In the genomic region with DNA sequence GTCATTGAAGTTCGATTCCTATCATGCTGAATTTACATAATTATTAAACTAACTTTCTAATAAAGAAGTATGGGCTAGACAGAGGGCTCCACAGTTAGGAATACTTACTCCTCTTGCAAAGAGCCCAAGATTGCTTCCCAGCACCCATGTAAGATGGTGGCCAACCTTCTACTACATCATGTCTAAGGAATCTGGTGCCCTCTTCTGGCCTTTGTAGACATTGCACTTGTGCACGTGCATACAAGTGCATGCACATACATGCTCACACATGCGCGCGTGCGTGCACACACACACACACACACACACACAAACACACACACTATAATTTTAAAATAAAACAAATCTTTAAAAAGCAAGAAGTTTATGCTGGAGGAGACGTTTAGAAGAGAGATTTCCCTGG, we compare ENCODE assay signal across 17 mouse cellular contexts.
DNase-seq lines count a peak whose midpoint lies in the region; ATAC-seq and TF ChIP-seq lines count a peak whose summit lies in the region.
"Had no signal": no experiment of that assay in that cellular context is flagged by ENCODE, and none has a peak within 500 bp of the region (broad histone marks: within the 10 kb centered on the region; RNA-seq: fewer than 3 reads in every experiment).

No protein-coding gene starts in this region.

- H3K27me3 ChIP-seq in kidney, adult 2 months (replicated peaks; ENCODE audit: control insufficient read depth, insufficient read depth, low read length), result no peaks in the 10 kb centered on the region
- H3K27me3 ChIP-seq in midbrain, postnatal 0 days (ENCODE audit: insufficient read depth, low read length), result no peaks in the 10 kb centered on the region
- H3K27me3 ChIP-seq in midbrain, embryonic 10.5 days (ENCODE audit: low read depth, poor library complexity, severe bottlenecking), result no peaks in the 10 kb centered on the region
- H3K27me3 ChIP-seq: forebrain, embryonic 12.5 days; kidney, embryonic 15.5 days; limb, embryonic 15.5 days had no signal

- no peak overlapping the region for H3K4me3 ChIP-seq in kidney, adult 2 months (ENCODE audit: insufficient read depth, low read depth, low read length)
- H3K4me3 ChIP-seq in midbrain, postnatal 0 days (ENCODE audit: low read depth, low read length), result no peak overlapping the region
- H3K4me3 ChIP-seq in midbrain, embryonic 10.5 days, result no peak overlapping the region
- no peak overlapping the region for H3K4me3 ChIP-seq in ES-E14 (ENCODE audit: insufficient read depth in 1 of 2, low read depth in 1 of 2, low read length in 2 of 2, poor library complexity in 1 of 2, severe bottlenecking in 1 of 2)
- H3K4me3 ChIP-seq: forebrain, embryonic 12.5 days; kidney, embryonic 15.5 days; limb, embryonic 15.5 days had no signal

- in situ Hi-C loops in ES-E14 (cut with MboI; ENCODE audit: low sequenced_read_pairs in 2 of 2, unreplicated experiment in 2 of 2), result no loop called here

- H3K4me2 ChIP-seq in midbrain, postnatal 0 days (ENCODE audit: low read depth, low read length, poor library complexity, severe bottlenecking), result no peak overlapping the region
- H3K4me2 ChIP-seq: forebrain, embryonic 12.5 days; kidney, embryonic 15.5 days; limb, embryonic 15.5 days; midbrain, embryonic 11.5 days had no signal

- no peak for DNase-seq in kidney, adult 2 months
- no peak for DNase-seq in kidney, postnatal 25 days
- no peak for DNase-seq in midbrain, postnatal 0 days (ENCODE audit: low spot score)
- no peak for DNase-seq in midbrain, embryonic 10.5 days (ENCODE audit: low spot score)
- no peak for DNase-seq in ES-E14 (ENCODE audit: low read depth, low spot score)
- peak; percentile 0 for DNase-seq in c-Kit-positive CD71-positive TER-119-positive erythroid progenitor cells, embryonic 14.5 days (ENCODE audit: low spot score)
- no peak for DNase-seq in spleen, adult 18-20 months
- no peak for DNase-seq in heart, adult 11 months
- DNase-seq: adrenal gland, postnatal 14 days; cerebellum, adult 9-10 months; heart, postnatal 10 days; right cerebral cortex, adult 18-20 months had no signal

- peak; percentile 30; the same call in 1 of the 2 replicates for TF ChIP-seq CTCF in kidney, adult 2 months (conservative IDR thresholded peaks at IDR 0.05; ENCODE audit: insufficient read depth, insufficient read length, low read depth, low read length)
- peak; percentile 37 for TF ChIP-seq CTCF in midbrain, postnatal 0 days (IDR thresholded peaks at IDR 0.05)

- no peak overlapping the region for H3K27ac ChIP-seq in kidney, adult 2 months (ENCODE audit: insufficient read depth, low read depth, low read length)
- H3K27ac ChIP-seq in midbrain, postnatal 0 days (ENCODE audit: low read depth, low read length), result no peak overlapping the region
- H3K27ac ChIP-seq in midbrain, embryonic 10.5 days (replicated peaks), result no peak overlapping the region
- no peak overlapping the region for H3K27ac ChIP-seq in ES-E14 (ENCODE audit: insufficient read depth, low read depth, low read length, poor library complexity, severe bottlenecking)
- H3K27ac ChIP-seq: forebrain, embryonic 12.5 days; kidney, embryonic 15.5 days; limb, embryonic 15.5 days had no signal

- no peaks in the 10 kb centered on the region for H3K36me3 ChIP-seq in kidney, adult 2 months (ENCODE audit: control insufficient read depth, insufficient read depth, low read length)
- no peaks in the 10 kb centered on the region for H3K36me3 ChIP-seq in midbrain, postnatal 0 days (ENCODE audit: insufficient read depth, low read length)
- no peaks in the 10 kb centered on the region for H3K36me3 ChIP-seq in midbrain, embryonic 10.5 days
- H3K36me3 ChIP-seq in ES-E14 (ENCODE audit: control insufficient read depth, insufficient read depth, low read length, poor library complexity, severe bottlenecking), result no peaks in the 10 kb centered on the region
- H3K36me3 ChIP-seq: forebrain, embryonic 12.5 days; kidney, embryonic 15.5 days; limb, embryonic 15.5 days had no signal

- WGBS in kidney, adult 2 months, result 93% methylated on average over 7 of the region's 7 CpGs
- WGBS in midbrain, postnatal 0 days, result 95% methylated on average over 7 of the region's 7 CpGs
- WGBS in midbrain, embryonic 10.5 days, result 90% methylated on average over 7 of the region's 7 CpGs

- TF ChIP-seq POLR2A in kidney, adult 2 months (IDR thresholded peaks at IDR 0.05; ENCODE audit: low read depth, low read length), result no peak

- no peaks in the 10 kb centered on the region for H3K9me3 ChIP-seq in midbrain, postnatal 0 days (ENCODE audit: low read length)
- peaks cover 9% of the 10 kb centered on the region; the same call in 1 of the 2 replicates for H3K9me3 ChIP-seq in midbrain, embryonic 10.5 days (replicated peaks)
- H3K9me3 ChIP-seq in ES-E14 (ENCODE audit: control insufficient read depth, insufficient read depth, low read depth, low read length), result no peaks in the 10 kb centered on the region
- H3K9me3 ChIP-seq: kidney, embryonic 15.5 days; limb, embryonic 15.5 days had no signal

- ATAC-seq in midbrain, postnatal 0 days (ENCODE audit: low FRiP score), result no peak
- ATAC-seq: hindbrain, embryonic 16.5 days had no signal

- H3K4me1 ChIP-seq in kidney, adult 2 months (ENCODE audit: control insufficient read depth, insufficient read depth, low read length), result no peaks in the 10 kb centered on the region
- no peaks in the 10 kb centered on the region for H3K4me1 ChIP-seq in midbrain, postnatal 0 days (ENCODE audit: insufficient read depth, low read length)
- H3K4me1 ChIP-seq in midbrain, embryonic 10.5 days, result no peaks in the 10 kb centered on the region
- no peaks in the 10 kb centered on the region; a peak in 1 of 4 replicates for H3K4me1 ChIP-seq in ES-E14 (ENCODE audit: control insufficient read depth in 2 of 2, insufficient read depth in 2 of 2, low read length in 2 of 2, poor library complexity in 1 of 2)
- H3K4me1 ChIP-seq: forebrain, embryonic 12.5 days; kidney, embryonic 15.5 days; limb, embryonic 15.5 days had no signal

- no peak overlapping the region for H3K9ac ChIP-seq in midbrain, postnatal 0 days (replicated peaks; ENCODE audit: low read length, poor library complexity, severe bottlenecking)
- no peak overlapping the region for H3K9ac ChIP-seq in ES-E14 (ENCODE audit: insufficient read depth, low read depth, low read length, poor library complexity, severe bottlenecking)
- H3K9ac ChIP-seq: forebrain, embryonic 12.5 days; kidney, embryonic 15.5 days; limb, embryonic 15.5 days had no signal

TF ChIP-seq in ES-E14, 5 proteins besides CTCF, POLR2A, EP300 and RAD21:
- TF ChIP-seq HCFC1 (IDR thresholded peaks at IDR 0.05; ENCODE audit: borderline replicate concordance, insufficient read depth, low read length), result no peak
- TF ChIP-seq ZC3H11A (IDR thresholded peaks at IDR 0.05; ENCODE audit: borderline replicate concordance, low read depth, low read length), result 0 out of 2 replicates have a peak, but pooled peaks have one; percentile 24
